Mouse (Mus musculus): ENCODE results near the gene Crybg2.

DNA sequence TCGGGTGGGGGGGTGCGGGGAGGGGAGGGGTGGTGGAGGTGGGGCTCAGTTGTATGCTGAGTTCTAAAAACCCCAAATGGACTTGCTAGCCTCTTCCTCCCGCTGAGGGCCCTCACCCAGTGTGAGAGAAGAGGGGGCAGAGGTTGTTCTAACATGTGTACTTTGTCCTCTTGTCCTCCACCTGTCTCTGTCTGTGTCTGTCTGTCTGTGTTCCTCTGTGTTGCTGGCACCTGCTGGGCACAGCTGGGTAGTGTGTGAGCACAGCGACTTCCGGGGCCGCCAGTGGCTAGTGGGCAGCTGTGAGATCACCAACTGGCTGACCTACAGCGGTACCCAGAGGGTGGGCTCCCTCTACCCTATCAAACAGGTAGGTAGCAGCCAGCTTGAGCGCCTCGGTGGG lies 28.4 kb downstream of the Crybg2 start:
- TF ChIP-seq MYOD1 (IDR thresholded peaks at IDR 0.05; ENCODE audit: control insufficient read depth, insufficient read length, low read depth), result no peak
- no peak for TF ChIP-seq USF1 (IDR thresholded peaks at IDR 0.05; ENCODE audit: low read depth)
- TF ChIP-seq CTCF (IDR thresholded peaks at IDR 0.05; ENCODE audit: control insufficient read depth, insufficient read depth, insufficient read length), result no peak
- TF ChIP-seq MAX (IDR thresholded peaks at IDR 0.05), result no peak
